Mouse (Mus musculus): ENCODE measurements at regions not wholly inside any gene's neighbourhood (a gene's known extent, or its start where the extent isn't known, plus 50 kb on each side); places are given as distances from the start of the nearest gene placed in this dataset.

- DNase-seq (ENCODE audit: low spot score in 2 of 2) = no peak
Observed at GRCm38 (mm10) chr1:61257561-61257960, 279.8 kb downstream of the Icos start.

DNA sequence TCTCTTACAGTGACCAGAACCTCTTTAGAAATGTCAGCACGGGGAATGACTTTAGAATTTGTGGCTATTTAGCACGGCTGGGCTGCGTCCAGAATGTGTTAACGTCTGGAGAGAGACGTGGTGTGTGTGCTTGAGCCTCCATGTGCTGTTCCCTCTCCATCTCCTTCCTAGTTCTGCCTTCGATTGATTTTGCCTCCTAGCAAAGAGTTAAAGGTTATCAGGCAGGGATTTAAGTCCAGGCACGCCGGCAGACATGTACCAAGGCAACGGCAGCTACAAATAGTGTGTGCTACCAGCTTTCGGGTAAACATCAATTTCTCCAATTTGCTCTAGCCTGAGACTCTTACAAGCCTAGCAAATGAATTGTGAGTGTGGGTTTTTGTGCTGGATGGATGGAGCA is 285.7 kb downstream of the Icos start:
- DNase-seq (ENCODE audit: low spot score in 2 of 2) = no peak

DNA sequence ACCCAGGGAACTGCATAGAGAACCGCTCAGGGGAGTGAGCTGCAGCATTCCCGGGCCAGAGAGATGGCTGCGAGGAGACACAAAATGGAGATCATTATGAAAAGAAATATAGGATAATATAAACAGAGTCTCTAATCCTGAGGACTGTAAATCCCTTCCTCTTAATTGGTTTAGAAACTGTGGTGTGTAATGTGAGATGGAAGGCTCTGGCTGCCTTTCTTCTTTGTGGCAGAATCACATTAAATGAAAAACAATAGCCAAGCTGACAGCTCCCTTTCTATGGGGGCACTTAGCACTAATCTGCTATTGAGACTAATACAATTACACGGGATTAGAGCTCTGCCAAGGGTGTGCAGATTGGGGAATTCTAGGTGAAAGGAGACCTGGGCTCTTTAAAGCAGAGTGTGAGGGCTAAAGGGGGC is 288.0 kb downstream of the Icos start:
- no peak for DNase-seq (ENCODE audit: low spot score in 2 of 2)

DNA sequence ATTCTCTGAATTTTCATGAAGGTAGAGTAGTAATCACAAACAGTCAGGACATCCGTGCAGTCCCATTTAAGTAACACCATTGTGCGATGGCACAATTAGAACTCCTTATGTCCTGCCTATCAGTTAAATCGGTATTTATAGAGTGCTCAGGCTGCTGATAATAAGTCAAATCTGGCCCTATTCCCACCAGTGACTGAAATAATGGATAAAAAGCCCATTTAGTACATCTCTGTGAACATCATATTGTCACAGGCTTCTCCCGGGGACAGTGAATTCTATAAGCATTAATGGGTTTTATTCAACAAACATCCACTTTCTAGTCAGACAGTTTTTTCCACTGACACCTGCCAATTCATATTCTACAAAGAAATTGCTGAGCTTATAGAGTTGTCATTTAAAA is 296.1 kb downstream of the Icos start:
- no peak for DNase-seq (ENCODE audit: low spot score in 2 of 2)

GRCm38 (mm10) chr1:61274244-61274643 is 296.5 kb downstream of the Icos start:
- no peak for DNase-seq (ENCODE audit: low spot score in 2 of 2)

DNA sequence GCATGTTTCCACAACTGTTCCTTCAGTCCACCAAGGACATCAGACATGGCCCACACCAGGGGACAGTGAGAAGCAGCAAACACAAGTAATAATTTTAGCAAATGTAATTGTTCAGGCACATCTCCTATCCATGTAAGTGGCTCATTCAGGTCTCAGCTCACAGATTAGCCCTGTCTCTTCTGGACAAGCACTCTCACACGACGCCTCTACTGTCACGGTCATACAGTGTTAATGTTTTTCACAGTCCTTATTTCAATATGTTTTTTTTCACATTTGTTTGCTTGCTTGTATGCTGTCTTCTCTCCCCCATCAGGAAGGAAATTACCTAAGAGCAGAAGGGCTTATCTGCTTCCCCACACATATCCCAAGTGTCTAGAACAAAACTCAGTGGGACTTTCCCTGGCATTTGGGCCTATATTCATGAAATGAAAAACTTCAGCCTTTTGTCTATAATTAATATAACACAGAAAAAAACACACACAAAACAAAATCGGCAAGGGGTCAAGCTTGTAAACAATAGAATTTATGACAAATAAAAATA is 299.5 kb downstream of the Icos start:
- no peak for DNase-seq (ENCODE audit: low spot score in 2 of 2)

DNA sequence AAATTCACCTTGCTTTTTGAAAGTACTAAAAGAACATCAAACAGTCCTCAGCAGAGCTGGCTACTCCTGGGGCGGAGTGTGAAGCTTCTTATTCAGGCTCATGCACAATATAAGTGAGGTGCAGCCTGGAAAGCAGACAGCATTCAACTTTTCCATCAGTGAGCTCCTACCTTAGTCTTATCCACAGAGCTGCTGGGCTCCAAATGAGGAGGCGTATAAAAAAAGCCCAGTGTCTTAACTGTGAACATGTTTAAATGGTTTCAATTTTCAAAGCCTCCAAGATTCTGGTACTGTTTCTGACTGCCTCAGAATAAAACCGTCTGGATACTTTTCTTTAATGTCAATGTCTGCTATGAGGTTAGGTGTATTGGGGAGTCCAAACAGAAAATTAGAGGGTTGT is 310.5 kb downstream of the Icos start:
- DNase-seq (ENCODE audit: low spot score in 2 of 2) = no peak

- no peak for DNase-seq (ENCODE audit: low spot score in 2 of 2)
Observed at GRCm38 (mm10) chr1:61288946-61289345, 311.2 kb downstream of the Icos start.

GRCm38 (mm10) chr1:61289552-61289951 is 311.8 kb downstream of the Icos start:
- DNase-seq (ENCODE audit: low spot score in 2 of 2) = no peak

DNA sequence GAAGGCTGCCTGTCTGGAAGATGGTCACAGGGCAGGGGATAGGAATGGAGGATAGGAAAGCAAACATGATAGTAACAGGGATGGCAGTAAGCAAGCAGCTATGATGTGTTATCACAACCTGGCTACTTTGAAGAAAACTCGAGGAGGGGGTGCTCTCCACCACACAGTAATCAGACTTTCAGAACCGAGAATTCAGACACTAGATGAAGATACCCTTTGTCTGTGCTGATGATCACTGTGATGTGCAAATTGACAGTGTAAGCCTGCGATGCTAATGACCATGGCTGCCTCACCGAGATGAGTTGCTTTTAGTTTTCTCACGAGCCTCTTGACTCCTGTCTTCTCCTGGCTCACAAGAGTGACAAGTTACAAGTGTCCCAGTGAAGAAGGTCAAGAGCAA is 315.4 kb downstream of the Icos start:
- no peak for DNase-seq (ENCODE audit: low spot score in 2 of 2)

- DNase-seq (ENCODE audit: low spot score in 2 of 2) = no peak
Observed at GRCm38 (mm10) chr1:61295219-61295618, 317.5 kb downstream of the Icos start.

GRCm38 (mm10) chr1:61296831-61297230 is 319.1 kb downstream of the Icos start:
- DNase-seq (ENCODE audit: low spot score in 2 of 2) = no peak

- DNase-seq (ENCODE audit: low spot score in 2 of 2) = no peak
Observed at GRCm38 (mm10) chr1:61297361-61297760, 319.6 kb downstream of the Icos start.

- DNase-seq (ENCODE audit: low spot score in 2 of 2) = no peak
Observed at GRCm38 (mm10) chr1:61298064-61298463, 320.3 kb downstream of the Icos start.

GRCm38 (mm10) chr1:61298779-61299178 is 321.1 kb downstream of the Icos start:
- no peak for DNase-seq (ENCODE audit: low spot score in 2 of 2)

DNA sequence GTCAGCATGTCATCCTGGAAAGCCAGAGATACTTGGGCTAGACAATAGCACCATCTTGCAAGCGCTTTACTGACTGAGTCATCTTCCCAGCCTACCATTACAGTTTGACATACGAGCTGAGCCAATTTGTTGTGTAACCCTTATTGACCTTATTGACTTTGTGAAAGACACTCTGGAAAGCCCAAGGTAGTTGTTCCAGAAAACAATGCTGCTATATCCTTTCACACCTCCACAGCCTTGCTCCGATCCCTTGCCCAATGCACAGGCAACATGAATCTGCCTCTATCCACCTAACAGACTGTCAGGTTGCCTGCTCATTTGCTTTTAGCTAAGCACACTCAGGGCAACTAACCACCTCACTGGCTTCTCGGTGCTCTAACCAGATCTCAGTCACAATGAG is 322.8 kb downstream of the Icos start:
- DNase-seq (ENCODE audit: low spot score in 2 of 2) = no peak

DNA sequence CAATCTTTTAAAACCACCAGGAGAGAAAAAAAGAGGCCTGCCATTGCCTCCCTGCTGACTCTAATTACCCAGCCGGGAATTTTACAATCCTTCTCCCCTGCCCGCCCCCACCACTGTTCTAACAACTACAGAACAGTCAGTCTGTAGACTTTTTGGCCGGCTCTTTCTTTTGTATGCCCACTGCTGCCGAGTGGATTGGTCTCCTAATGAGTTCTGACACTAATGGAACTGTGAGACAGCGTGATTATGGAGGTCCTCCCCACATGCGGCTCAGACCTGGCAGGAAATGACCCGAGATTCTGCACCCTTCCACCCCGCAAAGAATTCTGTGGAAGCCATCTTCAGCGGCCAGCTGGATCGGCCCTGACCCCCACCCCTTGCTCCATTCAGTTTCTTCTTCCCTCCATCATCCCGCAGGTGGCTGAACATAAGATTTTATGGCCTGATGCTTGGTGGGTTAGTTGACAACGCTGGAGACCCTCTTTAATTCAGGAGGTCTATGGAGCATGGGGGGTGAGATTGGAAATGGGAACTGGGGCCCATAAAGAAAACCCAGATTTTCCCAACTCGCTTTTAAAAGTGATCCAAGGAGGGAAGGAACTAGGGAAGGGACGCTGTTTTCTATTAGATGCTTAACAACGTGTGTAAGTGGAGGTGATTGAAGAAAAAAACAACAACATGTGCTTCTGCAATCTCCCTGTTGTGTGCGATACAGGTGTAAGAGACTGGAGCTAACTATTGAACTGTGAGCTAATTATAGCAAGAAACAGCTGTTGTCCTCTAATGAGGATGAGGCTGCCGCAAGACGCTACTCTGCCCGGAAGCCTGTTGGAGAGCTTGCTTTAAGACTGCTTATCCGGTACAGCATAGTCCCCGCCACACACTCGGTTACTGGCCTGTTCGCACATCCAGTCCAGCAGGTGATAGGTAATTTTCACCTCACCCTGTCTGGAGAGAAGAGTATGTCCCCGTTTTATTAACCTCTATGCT is 323.6 kb downstream of the Icos start:
- DNase-seq (ENCODE audit: low spot score in 2 of 2) = no peak

GRCm38 (mm10) chr1:61302570-61303071 is 324.9 kb downstream of the Icos start:
- DNase-seq (ENCODE audit: low spot score in 2 of 2) = no peak

GRCm38 (mm10) chr1:61306296-61306695 is 328.6 kb downstream of the Icos start:
- no peak for DNase-seq (ENCODE audit: low spot score in 2 of 2)

GRCm38 (mm10) chr1:61309563-61309962 is 329.1 kb upstream of the Pard3b start:
- DNase-seq (ENCODE audit: low spot score in 2 of 2) = no peak

- DNase-seq (ENCODE audit: low spot score in 2 of 2) = no peak
Observed at GRCm38 (mm10) chr1:61310063-61310760, 328.4 kb upstream of the Pard3b start.

GRCm38 (mm10) chr1:61310761-61311090 is 327.9 kb upstream of the Pard3b start:
- no peak for DNase-seq (ENCODE audit: low spot score in 2 of 2)
